Mouse (Mus musculus): ENCODE measurements around the gene Icam1.

GRCm38 (mm10) chr9:21028560-21029110, 12.8 kb downstream of the Icam1 start:
- TF ChIP-seq GATA1 (IDR thresholded peaks at IDR 0.05; ENCODE audit: low read length) (no peak), TAL1 (IDR thresholded peaks at IDR 0.05; ENCODE audit: low read length) (no peak)

Measured in erythroblast, embryonic 14.5 days (primary cell).